Mouse (Mus musculus) limb, embryonic 14.5 days (tissue): ENCODE measurements around the gene Olfr213. TPM values are rescaled to one million over a fixed set of nuclear protein-coding genes. Genes with fewer than 3 reads are reported as not detected.
"Not testable (repeated sequence)": the region's sequence is repeated elsewhere in the genome, so short reads cannot be mapped to it uniquely, and the experiment has no call there.

Experiments used
- ATAC-seq: fragments of 200-750 bp; cut with Nextera tagmentation; 2 replicates; pipeline ENCODE4 v1.8.0; 2017; ENCODE audit warnings: low read depth, moderate number of reproducible peaks, moderate TSS enrichment; ENCODE audit not compliant: low FRiP score
- DNase-seq: peaks from one replicate; pipeline ENCODE4 v3.0.0-alpha.2; 2015; ENCODE audit warnings: low spot score
- H3K27ac ChIP-seq: fragments of 300-500 bp; sonication (generic); replicated peaks from 2 replicates; pipeline ENCODE4 v1.5.1; 2014; ENCODE audit warnings: low read depth, mild to moderate bottlenecking, low read length, moderate library complexity, mixed read lengths
- H3K27me3 ChIP-seq: fragments of 300-500 bp; sonication (generic); 2 replicates; pipeline ENCODE4 v1.6.1; 2014; ENCODE audit warnings: low read length, mixed read lengths; ENCODE audit not compliant: control insufficient read depth, insufficient read depth
- H3K36me3 ChIP-seq: fragments of 300-500 bp; sonication (generic); 2 replicates; pipeline ENCODE4 v1.6.1; 2014; ENCODE audit warnings: mild to moderate bottlenecking, low read length, moderate library complexity, mixed read lengths; ENCODE audit not compliant: control insufficient read depth, insufficient read depth
- H3K4me1 ChIP-seq: fragments of 300-500 bp; sonication (generic); 2 replicates; pipeline ENCODE4 v1.6.1; 2014; ENCODE audit warnings: antibody characterized with exemption, low read length, mixed read lengths; ENCODE audit not compliant: control insufficient read depth, insufficient read depth
- H3K4me2 ChIP-seq: fragments of 300-500 bp; sonication (generic); replicated peaks from 2 replicates; pipeline ENCODE4 v1.6.1; 2014; ENCODE audit warnings: low read depth, mild to moderate bottlenecking, low read length, moderate library complexity; ENCODE audit not compliant: severe bottlenecking
- H3K4me3 ChIP-seq: fragments of 300-500 bp; sonication (generic); replicated peaks from 2 replicates; pipeline ENCODE4 v1.5.1; 2014; ENCODE audit warnings: low read length
- H3K9ac ChIP-seq: fragments of 300-500 bp; sonication (generic); 2 replicates; pipeline ENCODE4 v1.6.1; 2014; ENCODE audit warnings: mild to moderate bottlenecking, low read depth, low read length, moderate library complexity; ENCODE audit not compliant: severe bottlenecking
- H3K9me3 ChIP-seq: fragments of 300-500 bp; sonication (generic); 2 replicates; pipeline ENCODE4 v1.6.1; 2016; ENCODE audit warnings: low read length; ENCODE audit not compliant: control insufficient read depth
- POLR2A ChIP-seq: fragments of 200-500 bp; IDR thresholded peaks from 2 replicates; pipeline ENCODE4 v1.8.0; 2012; ENCODE audit warnings: inconsistent platforms, mild to moderate bottlenecking, moderate library complexity, borderline replicate concordance; ENCODE audit not compliant: insufficient read depth, insufficient read length; ENCODE audit errors: extremely low read depth
- WGBS: fragments of 180-500 bp; shearing (Covaris S2); extraction: QIAGEN DNeasy Blood & Tissue Kit; methylation state at CpG from one replicate; pipeline ENCODE4 v1.1.7; 2014; 5-methylcytosine and 5-hydroxymethylcytosine counted together
- polyA plus RNA-seq, 2 experiments: library from polyadenylated mRNA; depleted of rRNA in 1 of 2; stranded (reverse) in 1 of 2; unstranded in 1 of 2; fragments of >200 nt; fragmentation: Nextera tagmentation in 1 of 2; extraction: Ambion mirVana in 1 of 2; gene quantifications; 2 replicates each; pipeline versions ENCODE4 v1.2.1 to v1.2.3; 2012 to 2014

Olfr213 gene
- polyA plus RNA-seq, 2 experiments = not detected

GRCm38 (mm10) chr6:116542500-116542899 lies 4.2 kb downstream of the Olfr213 start:
- no peaks in the 10 kb centered on the region for H3K9me3 ChIP-seq
- no peak overlapping the region for H3K27ac ChIP-seq
- H3K4me2 ChIP-seq = no peak overlapping the region
- no peaks in the 10 kb centered on the region for H3K27me3 ChIP-seq
- no peaks in the 10 kb centered on the region for H3K36me3 ChIP-seq
- H3K4me3 ChIP-seq = no peak overlapping the region
- ATAC-seq (no peak), DNase-seq (no peak)
- H3K9ac ChIP-seq = no peak overlapping the region
- no peaks in the 10 kb centered on the region for H3K4me1 ChIP-seq
- 82% methylated on average over 2 of the region's 2 CpGs for WGBS
- TF ChIP-seq POLR2A = no peak

GRCm38 (mm10) chr6:116550841-116551240 lies 12.6 kb downstream of the Olfr213 start, which contains the start of gene Gm5580:
Gene Gm5580, plus strand, starts transcription at chr6:116551141.
- not testable (repeated sequence) for H3K27me3 ChIP-seq, H3K4me2 ChIP-seq, DNase-seq, H3K4me3 ChIP-seq, H3K27ac ChIP-seq, H3K36me3 ChIP-seq, ATAC-seq, H3K9me3 ChIP-seq, H3K4me1 ChIP-seq, H3K9ac ChIP-seq
- WGBS = 93% methylated on average over 11 of the region's 11 CpGs

DNA sequence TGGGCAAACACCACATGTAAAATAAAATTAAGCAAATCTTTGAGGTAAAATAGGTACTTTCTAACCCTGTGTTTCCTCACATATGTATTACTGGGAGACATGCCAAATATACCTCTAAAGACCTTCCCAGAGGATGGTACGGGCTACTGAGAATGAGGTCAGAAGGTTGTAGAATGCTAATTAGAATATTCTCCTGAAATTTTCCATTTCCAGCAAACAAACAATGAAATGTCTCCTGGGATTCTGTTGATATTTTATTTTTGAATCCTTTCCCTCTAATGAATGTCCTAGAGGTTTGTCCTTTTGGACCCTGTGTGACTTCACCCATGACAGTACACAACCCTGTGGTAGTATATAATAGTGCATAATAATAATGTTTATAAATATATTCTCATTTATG lies 15.7 kb downstream of the Olfr213 start, which contains the start of gene Olfr214:
Gene Olfr214 (plus strand): TSS at position 301 of the 400 bp plus-strand sequence.
- WGBS = 77% methylated on average over 1 of the region's 1 CpGs
- no peak within 1 kb of the TSS for H3K9ac ChIP-seq
- no peak within 1 kb of the TSS for H3K4me3 ChIP-seq
- no peak within 1 kb of the TSS for H3K4me2 ChIP-seq
- no peaks in the 10 kb centered on the region for H3K4me1 ChIP-seq
- DNase-seq = no peak
- no peaks in the 10 kb centered on the region for H3K9me3 ChIP-seq
- no peaks in the 10 kb centered on the region for H3K27me3 ChIP-seq
- TF ChIP-seq POLR2A = no peak
- H3K27ac ChIP-seq = no peak within 1 kb of the TSS
- no peak for ATAC-seq
- no peaks in the 10 kb centered on the region for H3K36me3 ChIP-seq

GRCm38 (mm10) chr6:116554952-116555351 lies 16.7 kb downstream of the Olfr213 start:
- DNase-seq = no peak
- no peak overlapping the region for H3K9ac ChIP-seq
- H3K4me3 ChIP-seq = no peak overlapping the region
- TF ChIP-seq POLR2A = no peak
- WGBS = 71% methylated on average over 3 of the region's 3 CpGs
- H3K4me2 ChIP-seq = no peak overlapping the region
- no peaks in the 10 kb centered on the region for H3K9me3 ChIP-seq
- H3K36me3 ChIP-seq = no peaks in the 10 kb centered on the region
- no peak overlapping the region for H3K27ac ChIP-seq
- ATAC-seq = no peak
- H3K4me1 ChIP-seq = no peaks in the 10 kb centered on the region
- no peaks in the 10 kb centered on the region for H3K27me3 ChIP-seq

GRCm38 (mm10) chr6:116569834-116570233 lies 31.6 kb downstream of the Olfr213 start:
- no peaks in the 10 kb centered on the region for H3K4me1 ChIP-seq
- H3K9ac ChIP-seq = no peak overlapping the region
- no peak overlapping the region for H3K27ac ChIP-seq
- no peaks in the 10 kb centered on the region for H3K27me3 ChIP-seq
- H3K36me3 ChIP-seq = no peaks in the 10 kb centered on the region
- no peak overlapping the region for H3K4me2 ChIP-seq
- no peak overlapping the region for H3K4me3 ChIP-seq
- H3K9me3 ChIP-seq = no peaks in the 10 kb centered on the region
- DNase-seq (peak; percentile 22), ATAC-seq (no peak)
- WGBS = 20% methylated on average over 3 of the region's 3 CpGs
- no peak for TF ChIP-seq POLR2A

GRCm38 (mm10) chr6:116584095-116584494 lies 45.8 kb downstream of the Olfr213 start, which contains the start of gene Olfr215:
Gene Olfr215, minus strand, starts transcription at chr6:116584195.
- H3K36me3 ChIP-seq = no peaks in the 10 kb centered on the region
- no peak within 1 kb of the TSS for H3K27ac ChIP-seq
- no peak for TF ChIP-seq POLR2A
- H3K9me3 ChIP-seq = no peaks in the 10 kb centered on the region
- no peak within 1 kb of the TSS for H3K4me3 ChIP-seq
- ATAC-seq = no peak
- WGBS = 74% methylated on average over 4 of the region's 4 CpGs
- no peak for DNase-seq
- H3K27me3 ChIP-seq = no peaks in the 10 kb centered on the region
- H3K9ac ChIP-seq = no peak within 1 kb of the TSS
- H3K4me1 ChIP-seq = no peaks in the 10 kb centered on the region
- no peak within 1 kb of the TSS for H3K4me2 ChIP-seq

Other genes starting within 250 kb of the Olfr213 start
- 40.4 and 49.4 TPM in 2 replicates for gene March8, start 200.4 kb upstream of the Olfr213 start, polyA plus RNA-seq (2012; rRNA removed)
- gene March8, start 200.4 kb upstream of the Olfr213 start, polyA plus RNA-seq (2014; fragmentation: Nextera tagmentation; extraction: Ambion mirVana) = 27.0 and 29.6 TPM in 2 replicates
- 1.6 and 2.0 TPM in 2 replicates for gene Alox5, start 77.3 kb upstream of the Olfr213 start, polyA plus RNA-seq (2012; rRNA removed)
- 3.9 and 4.1 TPM in 2 replicates for gene Alox5, start 77.3 kb upstream of the Olfr213 start, polyA plus RNA-seq (2014; fragmentation: Nextera tagmentation; extraction: Ambion mirVana)
- not detected in 2 replicates for gene Olfr211, start 49.4 kb upstream of the Olfr213 start, polyA plus RNA-seq (2012; rRNA removed)
- gene Olfr211, start 49.4 kb upstream of the Olfr213 start, polyA plus RNA-seq (2014; fragmentation: Nextera tagmentation; extraction: Ambion mirVana) = not detected in 2 replicates
- gene Olfr212, start 31.9 kb upstream of the Olfr213 start, polyA plus RNA-seq (2012; rRNA removed) = 0.03 TPM in 1 of 2 replicates, not detected in the other
- gene Olfr212, start 31.9 kb upstream of the Olfr213 start, polyA plus RNA-seq (2014; fragmentation: Nextera tagmentation; extraction: Ambion mirVana) = not detected in 2 replicates
- gene Gm5580, start 12.7 kb downstream of the Olfr213 start, polyA plus RNA-seq (2012; rRNA removed) = 0.10 and 0.14 TPM in 2 replicates
- gene Gm5580, start 12.7 kb downstream of the Olfr213 start, polyA plus RNA-seq (2014; fragmentation: Nextera tagmentation; extraction: Ambion mirVana) = 0.41 and 0.50 TPM in 2 replicates
- gene Olfr214, start 15.8 kb downstream of the Olfr213 start, polyA plus RNA-seq (2012; rRNA removed) = not detected in 2 replicates
- gene Olfr214, start 15.8 kb downstream of the Olfr213 start, polyA plus RNA-seq (2014; fragmentation: Nextera tagmentation; extraction: Ambion mirVana) = not detected in 2 replicates
- not detected in 2 replicates for gene Olfr215, start 45.7 kb downstream of the Olfr213 start, polyA plus RNA-seq (2012; rRNA removed)
- not detected in 2 replicates for gene Olfr215, start 45.7 kb downstream of the Olfr213 start, polyA plus RNA-seq (2014; fragmentation: Nextera tagmentation; extraction: Ambion mirVana)
- 109 and 128 TPM in 2 replicates for gene Zfp422, start 90.5 kb downstream of the Olfr213 start, polyA plus RNA-seq (2012; rRNA removed)
- 166 and 184 TPM in 2 replicates for gene Zfp422, start 90.5 kb downstream of the Olfr213 start, polyA plus RNA-seq (2014; fragmentation: Nextera tagmentation; extraction: Ambion mirVana)
- 13.8 and 17.6 TPM in 2 replicates for gene Depp1, start 112.2 kb downstream of the Olfr213 start, polyA plus RNA-seq (2012; rRNA removed)
- 27.7 and 28.6 TPM in 2 replicates for gene Depp1, start 112.2 kb downstream of the Olfr213 start, polyA plus RNA-seq (2014; fragmentation: Nextera tagmentation; extraction: Ambion mirVana)
- 5.9 and 6.0 TPM in 2 replicates for gene Rassf4, start 135.5 kb downstream of the Olfr213 start, polyA plus RNA-seq (2012; rRNA removed)
- gene Rassf4, start 135.5 kb downstream of the Olfr213 start, polyA plus RNA-seq (2014; fragmentation: Nextera tagmentation; extraction: Ambion mirVana) = 11.3 and 14.3 TPM in 2 replicates
- gene Tmem72, start 178.5 kb downstream of the Olfr213 start, polyA plus RNA-seq (2012; rRNA removed) = 0.03 and 0.17 TPM in 2 replicates
- 0.06 and 0.08 TPM in 2 replicates for gene Tmem72, start 178.5 kb downstream of the Olfr213 start, polyA plus RNA-seq (2014; fragmentation: Nextera tagmentation; extraction: Ambion mirVana)